Mouse (Mus musculus): ENCODE data around the gene Hspa1l. TPM values are rescaled to one million over a fixed set of nuclear protein-coding genes. Genes with fewer than 3 reads are reported as not detected.
A peak's percentile ranks its signal among the peaks of the same experiment; 100 is the strongest.

The Hspa1l gene
- polyA plus RNA-seq, 2 experiments = 0.47 to 0.85 TPM

GRCm38 (mm10) chr17:35016791-35017705 is 44.5 kb downstream of the Hspa1l start:
- Histone ChIP-seq H3K27ac (replicated peaks; ENCODE audit: low read depth, low read length) (no peak overlapping the region), H3K36me3 (ENCODE audit: control insufficient read depth, insufficient read depth, low read length) (peaks cover 51% of the 10 kb centered on the region), H3K9me3 (ENCODE audit: control insufficient read depth, low read length) (no peaks in the 10 kb centered on the region), H3K4me1 (ENCODE audit: control insufficient read depth, insufficient read depth, low read length) (peaks cover 5% of the 10 kb centered on the region; the same call in 1 of the 2 replicates), H3K9ac (ENCODE audit: low read depth, low read length, severe bottlenecking) (peak overlapping the region; percentile 12; the same call in 1 of the 2 replicates), H3K4me3 (replicated peaks; ENCODE audit: low read length) (no peak overlapping the region), H3K4me2 (replicated peaks; ENCODE audit: low read depth, low read length, severe bottlenecking) (no peak overlapping the region), H3K27me3 (ENCODE audit: control insufficient read depth, insufficient read depth, low read length) (no peaks in the 10 kb centered on the region)
- ATAC-seq (ENCODE audit: low FRiP score, low read depth) = no peak
- no peak for DNase-seq (ENCODE audit: low spot score)
- 86% methylated on average over 10 of the region's 10 CpGs for WGBS
- TF ChIP-seq POLR2A (IDR thresholded peaks at IDR 0.05; ENCODE audit: borderline replicate concordance, extremely low read depth, insufficient read depth, insufficient read length) = no peak

GRCm38 (mm10) chr17:35017706-35018030 is 45.2 kb downstream of the Hspa1l start:
- H3K27me3 ChIP-seq (ENCODE audit: control insufficient read depth, insufficient read depth, low read length) = no peaks in the 10 kb centered on the region
- no peak overlapping the region for H3K4me2 ChIP-seq (replicated peaks; ENCODE audit: low read depth, low read length, severe bottlenecking)
- no peaks in the 10 kb centered on the region for H3K9me3 ChIP-seq (ENCODE audit: control insufficient read depth, low read length)
- no peak overlapping the region for H3K4me3 ChIP-seq (replicated peaks; ENCODE audit: low read length)
- DNase-seq (ENCODE audit: low spot score) = no peak
- no peak overlapping the region for H3K27ac ChIP-seq (replicated peaks; ENCODE audit: low read depth, low read length)
- H3K36me3 ChIP-seq (ENCODE audit: control insufficient read depth, insufficient read depth, low read length) = peaks cover 45% of the 10 kb centered on the region
- peaks cover 5% of the 10 kb centered on the region; the same call in 1 of the 2 replicates for H3K4me1 ChIP-seq (ENCODE audit: control insufficient read depth, insufficient read depth, low read length)
- ATAC-seq (ENCODE audit: low FRiP score, low read depth) = no peak
- 81% methylated on average over 14 of the region's 14 CpGs for WGBS
- no peak overlapping the region for H3K9ac ChIP-seq (ENCODE audit: low read depth, low read length, severe bottlenecking)
- no peak for TF ChIP-seq POLR2A (IDR thresholded peaks at IDR 0.05; ENCODE audit: borderline replicate concordance, extremely low read depth, insufficient read depth, insufficient read length)

- Histone ChIP-seq H3K9ac (ENCODE audit: low read depth, low read length, severe bottlenecking) (no peak overlapping the region), H3K4me1 (ENCODE audit: control insufficient read depth, insufficient read depth, low read length) (peaks cover 5% of the 10 kb centered on the region; the same call in 1 of the 2 replicates), H3K27ac (replicated peaks; ENCODE audit: low read depth, low read length) (no peak overlapping the region), H3K4me2 (replicated peaks; ENCODE audit: low read depth, low read length, severe bottlenecking) (no peak overlapping the region), H3K27me3 (ENCODE audit: control insufficient read depth, insufficient read depth, low read length) (no peaks in the 10 kb centered on the region), H3K36me3 (ENCODE audit: control insufficient read depth, insufficient read depth, low read length) (peaks cover 40% of the 10 kb centered on the region), H3K4me3 (replicated peaks; ENCODE audit: low read length) (no peak overlapping the region), H3K9me3 (ENCODE audit: control insufficient read depth, low read length) (no peaks in the 10 kb centered on the region)
- no peak for ATAC-seq (ENCODE audit: low FRiP score, low read depth)
- WGBS = 64% methylated on average over 3 of the region's 3 CpGs
- no peak for TF ChIP-seq POLR2A (IDR thresholded peaks at IDR 0.05; ENCODE audit: borderline replicate concordance, extremely low read depth, insufficient read depth, insufficient read length)
- DNase-seq (ENCODE audit: low spot score) = no peak
Observed at GRCm38 (mm10) chr17:35018171-35018570, 45.7 kb downstream of the Hspa1l start.

GRCm38 (mm10) chr17:35019894-35020293 is 47.4 kb downstream of the Hspa1l start:
- H3K36me3 ChIP-seq (ENCODE audit: control insufficient read depth, insufficient read depth, low read length) = peaks cover 23% of the 10 kb centered on the region
- ATAC-seq (ENCODE audit: low FRiP score, low read depth) (no peak), DNase-seq (ENCODE audit: low spot score) (no peak)
- H3K4me2 ChIP-seq (replicated peaks; ENCODE audit: low read depth, low read length, severe bottlenecking) = no peak overlapping the region
- H3K27me3 ChIP-seq (ENCODE audit: control insufficient read depth, insufficient read depth, low read length) = no peaks in the 10 kb centered on the region
- no peak overlapping the region for H3K4me3 ChIP-seq (replicated peaks; ENCODE audit: low read length)
- WGBS = 65% methylated on average over 11 of the region's 11 CpGs
- no peak for TF ChIP-seq POLR2A (IDR thresholded peaks at IDR 0.05; ENCODE audit: borderline replicate concordance, extremely low read depth, insufficient read depth, insufficient read length)
- H3K9me3 ChIP-seq (ENCODE audit: control insufficient read depth, low read length) = no peaks in the 10 kb centered on the region
- H3K27ac ChIP-seq (replicated peaks; ENCODE audit: low read depth, low read length) = no peak overlapping the region
- H3K9ac ChIP-seq (ENCODE audit: low read depth, low read length, severe bottlenecking) = no peak overlapping the region
- H3K4me1 ChIP-seq (ENCODE audit: control insufficient read depth, insufficient read depth, low read length) = peaks cover 5% of the 10 kb centered on the region; the same call in 1 of the 2 replicates

- H3K27me3 ChIP-seq (ENCODE audit: control insufficient read depth, insufficient read depth, low read length) = no peaks in the 10 kb centered on the region
- H3K4me2 ChIP-seq (replicated peaks; ENCODE audit: low read depth, low read length, severe bottlenecking) = no peak overlapping the region
- no peaks in the 10 kb centered on the region for H3K9me3 ChIP-seq (ENCODE audit: control insufficient read depth, low read length)
- ATAC-seq (ENCODE audit: low FRiP score, low read depth) = no peak
- H3K4me3 ChIP-seq (replicated peaks; ENCODE audit: low read length) = no peak overlapping the region
- no peak for TF ChIP-seq POLR2A (IDR thresholded peaks at IDR 0.05; ENCODE audit: borderline replicate concordance, extremely low read depth, insufficient read depth, insufficient read length)
- 86% methylated on average over 8 of the region's 8 CpGs for WGBS
- no peak overlapping the region for H3K9ac ChIP-seq (ENCODE audit: low read depth, low read length, severe bottlenecking)
- H3K36me3 ChIP-seq (ENCODE audit: control insufficient read depth, insufficient read depth, low read length) = peaks cover 16% of the 10 kb centered on the region
- DNase-seq (ENCODE audit: low spot score) = no peak
- H3K27ac ChIP-seq (replicated peaks; ENCODE audit: low read depth, low read length) = no peak overlapping the region
- H3K4me1 ChIP-seq (ENCODE audit: control insufficient read depth, insufficient read depth, low read length) = peaks cover 5% of the 10 kb centered on the region; the same call in 1 of the 2 replicates
Observed at GRCm38 (mm10) chr17:35020551-35020950, 48.0 kb downstream of the Hspa1l start.

Data from limb, embryonic 14.5 days (tissue).